Mouse (Mus musculus) frontal cortex, adult (tissue): ENCODE results near the gene Bsn.
A peak's percentile ranks its signal among the peaks of the same experiment; 100 is the strongest.

Experiments used
- ATAC-seq: cut with Nextera tagmentation; 2 replicates; pipeline ENCODE4 v1.9.2; 2017; ENCODE audit warnings: mild to moderate bottlenecking, moderate library complexity, mixed read lengths; ENCODE audit not compliant: low TSS enrichment

Bsn gene

GRCm38 (mm10) chr9:108093586-108093985 is 96.6 kb downstream of the Bsn start:
- ATAC-seq, result no peak

GRCm38 (mm10) chr9:108090611-108091120 is 99.5 kb downstream of the Bsn start:
- ATAC-seq, result no peak

- ATAC-seq, result no peak
Measured at GRCm38 (mm10) chr9:108085261-108085660, 104.9 kb downstream of the Bsn start.

- ATAC-seq, result no peak
Measured at GRCm38 (mm10) chr9:108083561-108083960, 106.6 kb downstream of the Bsn start.

- ATAC-seq, result no peak
Measured at GRCm38 (mm10) chr9:108082988-108083431, 107.2 kb downstream of the Bsn start, which contains the start of gene Rnf123. TSS of gene Rnf123 (minus strand) at chr9:108083346.

GRCm38 (mm10) chr9:108082549-108082948 is 107.6 kb downstream of the Bsn start:
- no peak for ATAC-seq

- no peak for ATAC-seq
Measured at GRCm38 (mm10) chr9:108080168-108080567, 110.0 kb downstream of the Bsn start, which contains the start of gene Mst1. TSS of gene Mst1 (plus strand) at chr9:108080436.

GRCm38 (mm10) chr9:108073141-108073930 is 116.8 kb downstream of the Bsn start:
- ATAC-seq, result no peak

GRCm38 (mm10) chr9:108072481-108072924 is 117.7 kb downstream of the Bsn start:
- ATAC-seq, result no peak

GRCm38 (mm10) chr9:108071801-108072200 is 118.4 kb downstream of the Bsn start:
- ATAC-seq, result no peak

GRCm38 (mm10) chr9:108069529-108069928 is 120.7 kb downstream of the Bsn start:
- no peak for ATAC-seq

- ATAC-seq, result no peak
Measured at GRCm38 (mm10) chr9:108069007-108069406, 121.2 kb downstream of the Bsn start.

- ATAC-seq, result peak; percentile 35
Measured at GRCm38 (mm10) chr9:108067900-108068299, 122.3 kb downstream of the Bsn start.

- ATAC-seq, result no peak
Measured at GRCm38 (mm10) chr9:108067199-108067598, 123.0 kb downstream of the Bsn start.

GRCm38 (mm10) chr9:108065491-108066011 is 124.6 kb downstream of the Bsn start:
- peak; percentile 75 for ATAC-seq

GRCm38 (mm10) chr9:108063361-108063760 is 126.8 kb downstream of the Bsn start:
- no peak for ATAC-seq

- ATAC-seq, result no peak
Measured at GRCm38 (mm10) chr9:108062142-108062541, 128.0 kb downstream of the Bsn start.

GRCm38 (mm10) chr9:108058291-108058690 is 131.9 kb downstream of the Bsn start:
- no peak for ATAC-seq

GRCm38 (mm10) chr9:108057262-108057562 is 133.0 kb downstream of the Bsn start:
- no peak for ATAC-seq

GRCm38 (mm10) chr9:108056361-108057261 is 133.6 kb downstream of the Bsn start:
- no peak for ATAC-seq

GRCm38 (mm10) chr9:108055661-108056237 is 134.4 kb downstream of the Bsn start:
- ATAC-seq, result no peak

- no peak for ATAC-seq
Measured at GRCm38 (mm10) chr9:108055061-108055460, 135.1 kb downstream of the Bsn start.
